Comparison of ENCODE assay signal across 1 mouse cellular context in genomic region chr9:27029828-27030762, GRCm38 (mm10).
TF ChIP-seq lines count a peak whose summit lies in the region.

TSS of gene Vps26b (minus strand) at chr9:27030065.
TSS of gene Ncapd3 (plus strand) at chr9:27030175.

TF ChIP-seq in MEL, 35 proteins besides CTCF, POLR2A, EP300 and RAD21 (continued from another document):
- TF ChIP-seq E2F4 (IDR thresholded peaks at IDR 0.05; ENCODE audit: borderline replicate concordance, low read depth, low read length) (peak; percentile 94), MYC (IDR thresholded peaks at IDR 0.05; ENCODE audit: low read depth, low read length) (peak; percentile 41; the same call in 1 of the 2 replicates), GATA1 (IDR thresholded peaks at IDR 0.05; ENCODE audit: low read depth, low read length) (no peak), JUND (IDR thresholded peaks at IDR 0.05; ENCODE audit: low read depth, low read length) (no peak), KAT2A (conservative IDR thresholded peaks at IDR 0.05; ENCODE audit: low read depth, low read length) (peak; percentile 44), POLR2AphosphoS2 (IDR thresholded peaks at IDR 0.05; ENCODE audit: low read length) (peak; percentile 70), MAFK (IDR thresholded peaks at IDR 0.05; ENCODE audit: borderline replicate concordance, low read depth, low read length) (no peak), CHD1 (IDR thresholded peaks at IDR 0.05; ENCODE audit: low read depth, low read length) (no peak), RCOR1 (IDR thresholded peaks at IDR 0.05; ENCODE audit: low read depth, low read length) (no peak), ZNF384 (IDR thresholded peaks at IDR 0.05; ENCODE audit: low read depth, low read length) (no peak), USF2 (IDR thresholded peaks at IDR 0.05; ENCODE audit: borderline replicate concordance in 1 of 2, insufficient read depth in 1 of 2, low read depth in 1 of 2, low read length in 2 of 2) (no peak), POLR2AphosphoS5 (IDR thresholded peaks at IDR 0.05; ENCODE audit: borderline replicate concordance, low read depth, low read length) (no peak)
